In the genomic region with DNA sequence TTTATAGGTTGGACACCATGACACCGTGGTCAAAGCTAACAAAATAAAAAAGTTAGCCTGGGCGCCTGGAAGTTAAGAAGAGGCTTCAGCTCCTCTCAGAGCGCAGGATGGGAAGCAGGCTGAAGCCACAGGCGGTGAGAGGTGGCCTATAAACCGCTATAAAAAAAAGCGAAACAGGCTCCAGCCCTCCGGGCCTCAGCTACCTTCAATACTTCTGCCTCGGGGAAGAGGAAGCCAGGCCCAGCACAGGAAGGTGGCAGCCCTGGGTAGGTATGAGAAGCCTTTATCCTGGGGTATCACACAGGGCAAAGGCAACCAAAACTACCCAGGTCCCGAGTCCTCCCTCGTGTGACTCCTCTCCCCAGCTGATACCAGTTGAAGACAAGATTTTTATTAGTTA, we compare ENCODE assay signal across 19 mouse cellular contexts. TPM values are rescaled to one million over a fixed set of nuclear protein-coding genes. Genes with fewer than 3 reads are reported as not detected.
DNase-seq lines count a peak whose midpoint lies in the region; ATAC-seq and TF ChIP-seq lines count a peak whose summit lies in the region.
"Had no signal": no experiment of that assay in that cellular context is flagged by ENCODE, and none has a peak within 500 bp of the region (broad histone marks: within the 10 kb centered on the region; RNA-seq: fewer than 3 reads in every experiment).

No protein-coding gene starts in this region.

- no peak for TF ChIP-seq EP300 in ES-Bruce4 (IDR thresholded peaks at IDR 0.05; ENCODE audit: insufficient read depth, low read depth, low read length)

- no peak for TF ChIP-seq CTCF in ES-Bruce4 (IDR thresholded peaks at IDR 0.05; ENCODE audit: low read depth, low read length)

- no peak overlapping the region for H3K27ac ChIP-seq in heart, embryonic 13.5 days (replicated peaks)
- H3K27ac ChIP-seq in heart, embryonic 11.5 days (ENCODE audit: low read depth, low read length), result no peak overlapping the region
- peak overlapping the region; percentile 73 for H3K27ac ChIP-seq in kidney, embryonic 15.5 days
- H3K27ac ChIP-seq in ES-Bruce4 (ENCODE audit: insufficient read depth, low read length), result peak overlapping the region; percentile 80
- H3K27ac ChIP-seq: embryonic facial prominence, embryonic 10.5 days; hindbrain, embryonic 13.5 days; midbrain, embryonic 12.5 days; neural tube, embryonic 15.5 days had no signal

- TF ChIP-seq POLR2A in ES-Bruce4 (IDR thresholded peaks at IDR 0.05; ENCODE audit: insufficient read depth, low read length), result no peak

- ATAC-seq in heart, embryonic 13.5 days (ENCODE audit: extremely low read depth, insufficient number of reproducible peaks, low FRiP score, low TSS enrichment), result no peak
- ATAC-seq in heart, embryonic 11.5 days (replicated peaks; ENCODE audit: insufficient number of reproducible peaks, low FRiP score, low TSS enrichment), result no peak
- ATAC-seq in kidney, embryonic 15.5 days (replicated peaks; ENCODE audit: low FRiP score), result peak; percentile 47
- peak; percentile 13 for ATAC-seq in inflammation-experienced regulatory T-cells, adult 6 months
- ATAC-seq: forebrain, embryonic 16.5 days; liver, postnatal 0 days had no signal

- 52% methylated on average over 10 of the region's 10 CpGs for WGBS in heart, embryonic 13.5 days
- WGBS in heart, embryonic 11.5 days (ENCODE audit: insufficient replicate concordance), result 56% methylated on average over 10 of the region's 10 CpGs
- WGBS in kidney, embryonic 15.5 days, result 35% methylated on average over 10 of the region's 10 CpGs

- H3K27me3 ChIP-seq in heart, embryonic 13.5 days (replicated peaks), result no peaks in the 10 kb centered on the region; the same call in 1 of the 2 replicates
- no peaks in the 10 kb centered on the region for H3K27me3 ChIP-seq in heart, embryonic 11.5 days (ENCODE audit: control insufficient read depth, insufficient read depth, low read length)
- no peaks in the 10 kb centered on the region for H3K27me3 ChIP-seq in kidney, embryonic 15.5 days
- no peaks in the 10 kb centered on the region for H3K27me3 ChIP-seq in ES-Bruce4 (ENCODE audit: control insufficient read depth, insufficient read depth, low read length, poor library complexity, severe bottlenecking)
- H3K27me3 ChIP-seq: hindbrain, embryonic 13.5 days; midbrain, embryonic 12.5 days; neural tube, embryonic 15.5 days had no signal

- H3K4me1 ChIP-seq in heart, embryonic 13.5 days, result peaks cover 11% of the 10 kb centered on the region
- H3K4me1 ChIP-seq in heart, embryonic 11.5 days (ENCODE audit: control insufficient read depth, insufficient read depth, low read length), result no peaks in the 10 kb centered on the region
- peaks cover 57% of the 10 kb centered on the region for H3K4me1 ChIP-seq in kidney, embryonic 15.5 days
- H3K4me1 ChIP-seq in ES-Bruce4 (ENCODE audit: control insufficient read depth, insufficient read depth, low read length), result peaks cover 8% of the 10 kb centered on the region

- H3K9me3 ChIP-seq in heart, embryonic 13.5 days, result no peaks in the 10 kb centered on the region
- no peaks in the 10 kb centered on the region for H3K9me3 ChIP-seq in heart, embryonic 11.5 days (replicated peaks; ENCODE audit: control insufficient read depth, low read length)
- H3K9me3 ChIP-seq in kidney, embryonic 15.5 days (replicated peaks), result no peaks in the 10 kb centered on the region
- H3K9me3 ChIP-seq in ES-Bruce4 (replicated peaks; ENCODE audit: control insufficient read depth, insufficient read depth, low read length, poor library complexity, severe bottlenecking), result no peaks in the 10 kb centered on the region
- H3K9me3 ChIP-seq: embryonic facial prominence, embryonic 10.5 days; hindbrain, embryonic 13.5 days; midbrain, embryonic 12.5 days; neural tube, embryonic 15.5 days had no signal

- no peaks in the 10 kb centered on the region for H3K36me3 ChIP-seq in heart, embryonic 13.5 days
- no peaks in the 10 kb centered on the region for H3K36me3 ChIP-seq in heart, embryonic 11.5 days (ENCODE audit: control insufficient read depth, insufficient read depth, low read length)
- no peaks in the 10 kb centered on the region for H3K36me3 ChIP-seq in kidney, embryonic 15.5 days
- H3K36me3 ChIP-seq in ES-Bruce4 (ENCODE audit: control insufficient read depth, insufficient read depth, low read length, poor library complexity, severe bottlenecking), result no peaks in the 10 kb centered on the region
- H3K36me3 ChIP-seq: embryonic facial prominence, embryonic 10.5 days; hindbrain, embryonic 13.5 days; midbrain, embryonic 12.5 days; neural tube, embryonic 15.5 days had no signal

- 0 out of 2 replicates have a peak overlapping the region, but pooled peaks have one; percentile 24 for H3K9ac ChIP-seq in heart, embryonic 13.5 days
- H3K9ac ChIP-seq in heart, embryonic 11.5 days (ENCODE audit: low read depth, low read length), result no peak overlapping the region
- H3K9ac ChIP-seq in kidney, embryonic 15.5 days, result no peak overlapping the region; the same call in 1 of the 2 replicates
- 0 out of 2 replicates have a peak overlapping the region, but pooled peaks have one; percentile 9 for H3K9ac ChIP-seq in ES-Bruce4 (ENCODE audit: low read depth, poor library complexity, severe bottlenecking)
- H3K9ac ChIP-seq: hindbrain, embryonic 13.5 days; liver, postnatal 0 days; midbrain, embryonic 12.5 days; neural tube, embryonic 15.5 days had no signal

- no peak overlapping the region for H3K4me2 ChIP-seq in heart, embryonic 13.5 days
- no peak overlapping the region for H3K4me2 ChIP-seq in heart, embryonic 11.5 days
- H3K4me2 ChIP-seq in kidney, embryonic 15.5 days, result peak overlapping the region; percentile 38
- H3K4me2 ChIP-seq: hindbrain, embryonic 13.5 days; midbrain, embryonic 12.5 days; neural tube, embryonic 15.5 days had no signal

- DNase-seq in kidney, postnatal 10 days, result no peak
- no peak for DNase-seq in natural killer cell, adult 2 months (ENCODE audit: low spot score in 2 of 2)
- DNase-seq in adrenal gland, adult 8-10 months, result no peak
- DNase-seq: cerebellum, adult 18-20 months; cerebellum, postnatal 36 days; layer of hippocampus, postnatal 36 days; liver; right cerebral cortex, postnatal 25 days had no signal

- H3K4me3 ChIP-seq in heart, embryonic 13.5 days, result no peak overlapping the region
- H3K4me3 ChIP-seq in heart, embryonic 11.5 days (ENCODE audit: low read depth, low read length), result no peak overlapping the region
- no peak overlapping the region for H3K4me3 ChIP-seq in kidney, embryonic 15.5 days (replicated peaks)
- peak overlapping the region; percentile 47; the same call in 1 of the 2 replicates for H3K4me3 ChIP-seq in ES-Bruce4 (ENCODE audit: low read depth, low read length)
- H3K4me3 ChIP-seq: embryonic facial prominence, embryonic 10.5 days; hindbrain, embryonic 13.5 days; midbrain, embryonic 12.5 days; neural tube, embryonic 15.5 days had no signal

RNA-seq across cellular contexts. Expression of a gene that starts 22.8 kb away (rescaled TPM):
- polyA plus RNA-seq in heart, embryonic 13.5 days (2015; fragmentation: Nextera tagmentation; extraction: Ambion mirVana), result 1.7 and 1.8 TPM in 2 replicates
- polyA plus RNA-seq in heart, embryonic 11.5 days (2014; fragmentation: Nextera tagmentation; extraction: Ambion mirVana), result 1.6 and 1.7 TPM in 2 replicates
- polyA plus RNA-seq in kidney, embryonic 15.5 days (2015; fragmentation: Nextera tagmentation; extraction: Ambion mirVana), result 8.3 and 9.7 TPM in 2 replicates
- polyA plus RNA-seq in ES-Bruce4 (2011; ENCODE audit: insufficient read depth, insufficient read length, low read depth, missing spikeins), result 30.6 and 34.8 TPM in 2 replicates
- 1 to 10 TPM in 2 of 3 experiments, under 1 TPM in 1; 0.98 to 3.4 (median 2.8) TPM for polyA plus RNA-seq in inflammation-experienced regulatory T-cells, adult 6 months (2017; shearing (Covaris generic))
- 10 to 100 TPM; 31.1 to 57.6 (median 40.2) TPM for total RNA-seq in adrenal gland, adult 8-10 months (2022)

Comparison
In these comparisons a context has a peak if more than half of its experiments do, and no peak if none do; other contexts are left out.
1. H3K9ac ChIP-seq: peak in heart, embryonic 13.5 days (single experiment) and ES-Bruce4 (single experiment); none in heart, embryonic 11.5 days (single experiment) and kidney, embryonic 15.5 days (single experiment).
2. ATAC-seq: peak in kidney, embryonic 15.5 days (single experiment) and inflammation-experienced regulatory T-cells, adult 6 months (single experiment); none in heart, embryonic 13.5 days (single experiment) and heart, embryonic 11.5 days (single experiment).
3. H3K27ac ChIP-seq: peak in kidney, embryonic 15.5 days (single experiment) and ES-Bruce4 (single experiment); none in heart, embryonic 13.5 days (single experiment) and heart, embryonic 11.5 days (single experiment).